Mouse (Mus musculus) kidney, postnatal 25 days (tissue): ENCODE measurements around the gene Gsdmc4.
"Not testable (repeated sequence)": the region's sequence is repeated elsewhere in the genome, so short reads cannot be mapped to it uniquely, and the experiment has no call there.

Experiments used
- DNase-seq, 2 experiments: peaks; one replicate each; pipeline ENCODE4 v3.0.0; 2021; ENCODE audit warnings: mixed read lengths in 2 of 2

The Gsdmc4 gene

DNA sequence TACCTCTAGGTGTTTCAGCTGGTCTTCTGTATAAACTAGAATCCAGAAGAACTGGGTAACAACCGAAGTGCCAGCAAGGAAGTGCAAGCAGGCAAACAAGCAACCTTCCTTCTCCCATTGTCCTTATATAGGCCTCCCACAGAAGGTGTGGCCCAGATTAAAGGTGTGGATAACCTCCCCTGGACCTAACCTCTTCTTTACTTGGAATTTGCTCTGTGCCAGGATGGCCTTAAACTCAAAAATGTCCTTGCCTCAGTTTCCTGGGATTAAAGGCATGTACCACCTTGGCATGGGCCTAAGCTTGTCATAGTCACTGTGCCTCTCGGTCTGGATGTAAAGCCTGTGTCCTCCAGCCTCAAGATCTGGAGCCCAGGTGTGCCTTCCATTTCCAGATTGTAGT lies at the start of gene Gsdmc4:
Gsdmc4 (minus strand) TSS at position 101 of the 400 bp plus-strand sequence.
- not testable (repeated sequence) for DNase-seq

- DNase-seq: no peak
Observed at GRCm38 (mm10) chr15:63960542-63960941, 48.4 kb upstream of the Gsdmc4 start.

- no peak for DNase-seq
Observed at GRCm38 (mm10) chr15:63957553-63957952, 45.5 kb upstream of the Gsdmc4 start.

DNA sequence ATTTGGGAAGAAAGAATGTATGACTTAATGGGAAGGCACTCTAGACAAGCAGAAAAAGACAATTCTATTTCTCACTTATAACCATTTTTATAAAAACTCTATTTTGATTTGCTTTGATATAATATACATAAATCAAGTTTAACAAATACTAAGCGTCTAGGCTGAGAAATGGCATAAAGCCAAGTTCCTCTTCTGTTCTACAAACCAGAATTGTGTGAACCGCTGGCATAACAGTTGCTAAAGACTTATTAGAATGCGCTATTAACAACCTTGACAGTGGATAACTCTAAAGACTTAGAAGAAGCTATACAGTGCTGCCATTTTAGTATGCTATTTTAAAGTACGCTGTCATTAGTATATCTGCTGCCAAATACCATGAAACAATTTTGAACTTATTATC lies 41.2 kb upstream of the Gsdmc4 start:
- DNase-seq: no peak

DNA sequence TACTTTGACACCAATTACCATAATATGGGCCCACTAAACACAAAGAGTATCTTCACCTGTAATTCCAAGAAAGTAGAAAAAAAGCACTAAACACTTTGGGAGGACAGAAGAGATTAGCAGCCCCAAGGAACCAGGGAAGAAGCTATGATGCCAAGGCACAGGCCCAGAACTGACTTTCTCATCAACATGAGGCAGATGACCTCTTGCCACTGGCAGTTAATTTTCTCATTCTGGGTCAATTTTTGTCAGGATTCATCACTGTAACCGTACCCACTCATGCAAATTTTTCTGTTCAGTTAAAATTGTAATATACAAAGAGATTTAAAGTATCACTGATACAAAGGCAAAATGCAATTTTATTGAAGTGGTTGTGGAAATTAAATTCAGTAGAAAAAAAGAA lies 29.1 kb upstream of the Gsdmc4 start:
- DNase-seq: no peak

- no peak for DNase-seq
Observed at GRCm38 (mm10) chr15:63932656-63933055, 20.6 kb upstream of the Gsdmc4 start.

- DNase-seq: no peak
Observed at GRCm38 (mm10) chr15:63931404-63931803, 19.3 kb upstream of the Gsdmc4 start.

- no peak for DNase-seq
Observed at GRCm38 (mm10) chr15:63930107-63931041, 18.3 kb upstream of the Gsdmc4 start.

GRCm38 (mm10) chr15:63926201-63926600 lies 14.1 kb upstream of the Gsdmc4 start:
- no peak for DNase-seq

GRCm38 (mm10) chr15:63924484-63924883 lies 12.4 kb upstream of the Gsdmc4 start:
- no peak for DNase-seq

DNA sequence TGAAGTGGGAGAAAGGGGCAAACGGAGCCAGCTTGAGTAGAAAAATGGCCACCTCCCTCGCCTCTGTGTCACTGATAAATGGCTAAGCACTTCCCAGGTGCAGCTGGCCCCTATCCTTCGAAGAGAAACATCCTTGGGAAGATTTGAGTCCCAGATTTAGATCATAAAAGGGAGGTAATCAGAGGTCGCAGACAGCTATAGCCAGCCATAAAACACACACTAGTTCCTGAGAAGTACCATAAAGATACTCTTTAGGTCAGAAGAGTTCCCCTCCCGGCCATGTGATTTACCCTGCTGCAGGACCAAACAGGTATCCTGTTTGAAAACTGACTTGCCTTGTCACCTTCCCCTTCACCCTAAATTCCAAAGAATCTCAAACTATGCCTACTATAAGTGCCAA lies 9.5 kb upstream of the Gsdmc4 start:
- DNase-seq: not testable (repeated sequence)

DNA sequence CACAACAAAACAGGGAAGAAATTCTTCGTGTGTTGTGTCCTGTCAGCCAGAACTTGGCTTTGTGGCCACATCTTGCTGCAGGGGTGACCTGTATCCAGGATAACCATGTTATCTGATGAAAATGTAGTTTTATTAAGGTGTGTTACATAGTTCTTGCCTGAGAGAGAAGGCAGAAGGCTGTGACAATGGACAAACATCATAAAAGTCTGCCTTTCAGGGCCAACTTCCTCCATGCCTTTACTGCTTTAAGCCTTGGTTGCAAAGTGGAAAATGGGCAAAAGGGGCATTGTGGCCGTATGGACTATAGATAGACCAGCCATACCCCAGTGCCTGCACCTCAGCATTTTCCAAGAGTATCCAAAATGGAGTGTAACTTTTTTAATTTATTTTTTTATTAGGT lies 7.6 kb upstream of the Gsdmc4 start:
- DNase-seq: not testable (repeated sequence)

GRCm38 (mm10) chr15:63916584-63916983 lies 4.5 kb upstream of the Gsdmc4 start:
- DNase-seq: not testable (repeated sequence)

DNA sequence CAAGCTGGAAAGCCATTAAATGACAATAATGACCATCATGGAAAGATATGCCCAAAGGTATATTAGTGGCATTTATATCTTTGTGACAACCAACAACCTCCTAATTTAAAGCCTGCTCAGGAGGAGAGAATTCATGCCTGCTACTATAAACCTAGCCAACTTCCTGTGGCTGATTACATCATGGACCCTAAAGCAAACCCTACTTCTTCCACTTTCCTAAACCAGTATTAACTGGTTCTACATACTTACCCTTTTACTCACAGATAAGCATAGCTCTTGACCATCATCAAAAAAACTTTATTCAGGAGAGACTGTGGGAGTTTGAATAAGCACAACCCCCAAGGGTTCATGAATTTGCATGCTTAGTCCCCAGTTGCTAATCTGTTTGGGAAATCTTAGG lies 2.2 kb downstream of the Gsdmc4 start:
- DNase-seq: not testable (repeated sequence)

GRCm38 (mm10) chr15:63895560-63896353 lies 16.3 kb downstream of the Gsdmc4 start:
- peak in 1 of 2 experiments; percentile 61 for DNase-seq

DNA sequence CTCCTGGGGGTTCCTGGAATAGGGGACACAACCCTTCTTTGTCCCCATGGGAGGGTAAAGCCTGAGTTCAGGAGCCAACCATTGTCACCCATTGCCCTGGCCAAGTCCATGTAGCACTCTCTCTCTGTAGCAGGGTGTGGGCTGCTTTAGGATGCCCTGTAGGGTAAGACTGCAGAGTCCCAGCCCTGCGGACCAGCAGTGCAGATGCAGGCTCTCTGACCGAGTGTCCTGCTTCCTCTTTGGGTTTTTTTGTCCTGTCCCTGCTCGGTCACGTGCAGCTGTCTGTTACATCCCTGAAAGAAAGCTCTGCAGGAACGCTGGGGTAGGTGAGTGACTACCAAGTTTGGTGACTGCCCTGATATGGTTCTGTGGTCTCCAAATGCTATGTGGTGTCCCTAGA lies 23.7 kb downstream of the Gsdmc4 start:
- DNase-seq: not testable (repeated sequence)

GRCm38 (mm10) chr15:63887949-63888348 lies 24.1 kb downstream of the Gsdmc4 start:
- not testable (repeated sequence) for DNase-seq

- DNase-seq: not testable (repeated sequence)
Observed at GRCm38 (mm10) chr15:63878458-63878857, 33.6 kb downstream of the Gsdmc4 start, which contains the start of gene Gsdmc3. Gene Gsdmc3, minus strand, starts transcription at chr15:63878558.

DNA sequence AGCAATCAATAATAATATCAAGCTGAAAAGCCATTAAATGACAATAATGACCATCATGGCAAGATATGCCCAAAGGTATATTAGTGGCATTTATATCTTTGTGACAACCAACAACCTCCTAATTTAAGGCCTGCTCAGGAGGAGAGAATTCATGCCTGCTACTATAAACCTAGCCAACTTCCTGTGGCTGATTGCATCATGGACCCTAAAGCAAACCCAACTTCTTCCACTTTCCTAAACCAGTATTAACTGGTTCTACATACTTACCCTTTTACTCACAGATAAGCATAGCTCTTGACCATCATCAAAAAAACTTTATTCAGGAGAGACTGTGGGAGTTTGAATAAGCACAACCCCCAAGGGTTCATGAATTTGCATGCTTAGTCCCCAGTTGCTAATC lies 35.9 kb downstream of the Gsdmc4 start:
- not testable (repeated sequence) for DNase-seq

DNA sequence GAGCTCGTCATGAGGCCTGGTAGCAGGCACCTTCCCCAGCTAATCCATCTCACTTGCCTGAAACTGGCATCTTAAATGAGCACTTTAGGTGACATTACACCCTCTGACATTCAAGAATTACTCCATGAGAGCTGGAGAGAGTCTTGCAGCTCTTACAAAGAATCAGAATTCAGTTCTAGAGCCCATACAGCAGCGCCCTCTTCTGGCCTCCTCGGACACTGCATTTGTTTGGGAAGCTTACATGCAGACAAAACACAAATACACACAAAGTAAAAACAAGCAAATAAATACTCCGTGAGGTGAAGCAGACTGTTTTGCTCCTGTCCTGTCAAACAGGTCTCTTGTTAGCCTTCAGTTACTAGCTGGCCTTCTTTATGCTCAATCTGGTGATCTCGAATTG lies 50.1 kb downstream of the Gsdmc4 start:
- DNase-seq: not testable (repeated sequence)
